Mouse (Mus musculus) embryonic facial prominence, embryonic 13.5 days (tissue): Measurements from ENCODE around the gene Sec16a. TPM values are rescaled to one million over a fixed set of nuclear protein-coding genes. Genes with fewer than 3 reads are reported as not detected.

Experiments
- ATAC-seq: fragments of 200-750 bp; cut with Nextera tagmentation; 2 replicates; pipeline ENCODE4 v1.8.0; 2017; ENCODE audit warnings: low read depth; ENCODE audit not compliant: insufficient number of reproducible peaks, insufficient read depth, low FRiP score, low TSS enrichment
- H3K27ac ChIP-seq: fragments of 300-500 bp; sonication (generic); 2 replicates; pipeline ENCODE4 v1.5.1; 2015; ENCODE audit warnings: moderate library complexity, mild to moderate bottlenecking, inconsistent platforms
- H3K27me3 ChIP-seq: fragments of 300-500 bp; sonication (generic); 2 replicates; pipeline ENCODE4 v1.6.1; 2015; ENCODE audit warnings: mild to moderate bottlenecking, inconsistent platforms
- H3K36me3 ChIP-seq: fragments of 300-500 bp; sonication (generic); 2 replicates; pipeline ENCODE4 v1.6.1; 2015; ENCODE audit warnings: mild to moderate bottlenecking, inconsistent platforms
- H3K4me1 ChIP-seq: fragments of 300-500 bp; sonication (generic); 2 replicates; pipeline ENCODE4 v1.6.1; 2015; ENCODE audit warnings: inconsistent platforms
- H3K4me2 ChIP-seq: fragments of 300-500 bp; sonication (generic); 2 replicates; pipeline ENCODE4 v1.6.1; 2015; ENCODE audit warnings: moderate library complexity, mild to moderate bottlenecking, inconsistent platforms
- H3K4me3 ChIP-seq: fragments of 300-500 bp; sonication (generic); 2 replicates; pipeline ENCODE4 v1.5.1; 2015; ENCODE audit warnings: mild to moderate bottlenecking, inconsistent platforms
- H3K9ac ChIP-seq: fragments of 300-500 bp; sonication (generic); 2 replicates; pipeline ENCODE4 v1.6.1; 2015; ENCODE audit warnings: mild to moderate bottlenecking, inconsistent platforms
- H3K9me3 ChIP-seq: fragments of 300-500 bp; sonication (generic); 2 replicates; pipeline ENCODE4 v1.6.1; 2016; ENCODE audit warnings: inconsistent platforms
- WGBS: fragments of 180-500 bp; shearing (Covaris S2); methylation state at CpG from one replicate; pipeline ENCODE4 v1.1.7; 2015; ENCODE audit warnings: mixed read lengths; 5-methylcytosine and 5-hydroxymethylcytosine counted together
- polyA plus RNA-seq: library from polyadenylated mRNA; unstranded; fragments of >200 nt; fragmentation: Nextera tagmentation; extraction: Ambion mirVana; gene quantifications from 2 replicates; pipeline ENCODE4 v1.2.1, GENCODE M21; 2015

Sec16a gene
- polyA plus RNA-seq, 1 experiment from 2014 or later, result 22.7 TPM

DNA sequence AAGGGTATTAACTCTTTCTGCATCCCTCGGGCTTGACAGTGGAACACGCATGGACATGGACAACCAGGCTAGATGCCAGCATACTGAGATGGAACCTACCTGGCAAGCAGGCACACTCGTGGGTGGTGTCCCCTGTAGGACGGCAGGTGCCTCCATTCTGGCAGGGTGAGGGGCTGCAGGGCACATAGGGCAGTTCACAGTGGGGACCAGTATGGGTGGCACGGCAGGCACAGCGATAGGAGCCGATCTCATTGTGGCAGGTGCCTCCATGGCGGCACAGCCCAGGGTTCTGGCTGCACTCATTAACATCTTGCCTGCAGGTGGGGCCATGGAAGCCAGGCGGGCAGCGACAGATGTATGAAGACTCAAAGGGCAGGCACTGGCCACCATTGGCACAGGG, 39.2 kb upstream of the Sec16a start:
- Histone ChIP-seq H3K4me1 (peaks cover 61% of the 10 kb centered on the region), H3K27ac (no peak overlapping the region), H3K36me3 (peaks cover 57% of the 10 kb centered on the region), H3K9me3 (no peaks in the 10 kb centered on the region), H3K27me3 (no peaks in the 10 kb centered on the region), H3K9ac (no peak overlapping the region), H3K4me3 (no peak overlapping the region), H3K4me2 (no peak overlapping the region)
- no peak for ATAC-seq
- 84% methylated on average over 10 of the region's 10 CpGs for WGBS

DNA sequence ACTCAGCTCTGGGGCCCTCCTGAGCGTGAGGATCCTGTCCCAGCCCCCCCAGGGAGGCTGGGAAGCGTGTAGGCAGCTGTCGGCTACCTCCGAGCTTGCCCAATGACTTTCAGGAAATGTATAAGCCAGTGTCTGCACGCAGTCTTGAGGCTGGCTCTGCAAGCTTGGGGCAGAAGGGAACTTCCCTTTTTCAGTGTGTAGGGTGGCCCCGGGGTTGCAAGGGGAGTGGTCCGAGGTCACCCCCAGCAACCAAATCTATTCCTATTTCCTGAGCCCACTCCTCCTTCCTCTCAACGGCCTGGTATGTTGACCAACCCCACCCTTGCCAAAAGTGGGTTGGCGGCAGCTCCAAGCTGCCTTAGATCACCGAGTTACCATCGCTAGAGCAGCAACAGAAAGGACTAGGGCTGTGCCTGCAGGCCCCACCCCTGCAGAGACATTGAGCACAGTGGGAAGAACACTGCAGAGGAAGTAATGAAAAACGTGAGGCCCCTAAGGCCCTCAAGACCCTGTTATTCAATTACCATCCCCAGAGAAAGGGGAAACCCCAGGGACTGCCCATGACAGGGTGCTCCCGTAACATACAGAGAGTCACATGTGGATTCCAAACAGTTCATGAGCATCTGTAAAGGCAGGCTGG, 38.3 kb upstream of the Sec16a start:
- Histone ChIP-seq H3K27ac (no peak overlapping the region), H3K4me3 (no peak overlapping the region), H3K9ac (no peak overlapping the region), H3K36me3 (peaks cover 65% of the 10 kb centered on the region), H3K4me2 (no peak overlapping the region), H3K9me3 (no peaks in the 10 kb centered on the region), H3K4me1 (peaks cover 53% of the 10 kb centered on the region), H3K27me3 (no peaks in the 10 kb centered on the region)
- WGBS, result 54% methylated on average over 13 of the region's 13 CpGs
- ATAC-seq, result no peak

DNA sequence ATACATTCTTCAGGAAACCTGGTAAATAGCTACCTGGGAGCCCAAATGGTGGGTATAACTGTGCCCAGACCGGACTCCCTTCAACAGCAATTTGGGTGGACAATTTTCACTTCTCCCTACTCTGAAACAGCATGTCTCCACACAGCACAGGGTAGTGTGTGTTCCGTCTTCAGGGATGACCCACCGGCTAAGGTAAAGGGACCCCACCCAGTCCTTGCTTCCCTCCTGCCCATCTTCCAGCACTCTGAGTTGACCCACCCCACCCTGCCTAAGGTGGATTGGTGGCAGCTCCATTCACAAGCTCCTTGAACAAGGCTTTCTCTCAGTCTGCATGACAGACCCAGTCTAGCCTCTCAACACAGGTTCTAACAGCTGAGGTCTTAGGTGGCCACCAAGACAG, 37.8 kb upstream of the Sec16a start:
- H3K27me3 ChIP-seq, result no peaks in the 10 kb centered on the region
- H3K36me3 ChIP-seq, result peaks cover 70% of the 10 kb centered on the region
- WGBS, result 94% methylated on average over 3 of the region's 3 CpGs
- no peak overlapping the region for H3K27ac ChIP-seq
- H3K9me3 ChIP-seq, result no peaks in the 10 kb centered on the region
- ATAC-seq, result no peak
- H3K4me1 ChIP-seq, result peaks cover 48% of the 10 kb centered on the region
- no peak overlapping the region for H3K4me3 ChIP-seq
- H3K9ac ChIP-seq, result no peak overlapping the region
- H3K4me2 ChIP-seq, result no peak overlapping the region

DNA sequence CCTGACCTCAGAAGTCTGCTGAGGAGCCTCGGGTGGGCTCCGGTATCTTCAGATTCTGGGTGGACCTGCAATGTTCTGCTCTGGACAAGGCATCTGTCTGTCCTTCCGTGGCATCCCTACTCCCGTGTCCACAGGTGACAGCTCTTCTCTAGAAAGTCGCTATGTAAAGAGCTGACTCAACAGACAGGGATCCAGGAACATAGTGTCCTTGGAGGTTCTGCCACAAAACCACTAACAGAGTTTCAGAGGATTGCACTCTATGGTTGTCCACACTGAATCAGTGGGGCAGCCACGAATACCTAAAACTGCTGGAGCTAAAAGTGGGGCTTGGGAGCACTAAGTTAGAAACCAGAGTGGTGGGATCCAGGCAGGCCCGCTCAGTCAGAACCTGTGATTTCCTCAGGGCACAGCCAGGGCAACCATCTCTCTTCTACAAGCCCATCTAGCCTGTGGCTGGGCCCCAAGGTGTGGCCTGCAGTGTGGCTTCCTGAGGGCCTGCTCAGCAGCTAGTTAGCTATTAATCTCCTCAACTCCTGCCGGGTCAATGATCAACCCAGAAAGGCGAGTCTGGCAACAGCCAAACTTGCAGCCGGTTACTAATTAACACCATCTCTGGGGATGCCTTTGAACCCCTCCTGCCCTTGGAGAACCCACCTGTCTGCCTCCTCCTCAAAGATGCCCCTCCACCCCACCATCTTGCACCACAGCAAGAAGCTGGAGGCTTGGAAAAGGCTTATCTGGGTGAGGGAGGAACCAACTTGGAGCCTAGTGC, 36.9 kb upstream of the Sec16a start:
- no peak overlapping the region for H3K4me3 ChIP-seq
- H3K9me3 ChIP-seq, result no peaks in the 10 kb centered on the region
- H3K27me3 ChIP-seq, result no peaks in the 10 kb centered on the region
- peaks cover 39% of the 10 kb centered on the region for H3K4me1 ChIP-seq
- H3K9ac ChIP-seq, result no peak overlapping the region
- peaks cover 79% of the 10 kb centered on the region for H3K36me3 ChIP-seq
- H3K27ac ChIP-seq, result no peak overlapping the region
- no peak for ATAC-seq
- no peak overlapping the region for H3K4me2 ChIP-seq
- 77% methylated on average over 10 of the region's 10 CpGs for WGBS

DNA sequence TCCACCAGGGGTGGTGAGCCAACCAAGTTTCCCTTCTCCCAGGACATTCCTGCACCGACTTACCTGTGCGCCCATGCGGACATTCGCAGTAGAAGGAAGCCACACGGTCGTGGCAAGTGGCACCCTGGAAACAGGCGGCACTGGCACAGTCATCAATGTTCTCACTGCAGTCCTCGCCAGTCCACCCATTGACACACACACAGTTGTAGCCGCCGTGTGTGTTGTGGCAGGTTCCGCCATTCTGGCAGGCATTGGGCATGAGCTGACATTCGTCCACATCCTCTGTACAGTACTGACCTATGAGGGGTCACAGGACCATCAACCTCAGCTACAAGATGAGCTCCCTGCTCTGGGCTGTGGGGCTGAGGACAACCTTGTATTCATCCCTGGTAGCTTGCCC, 35.9 kb upstream of the Sec16a start:
- no peak overlapping the region for H3K4me3 ChIP-seq
- H3K36me3 ChIP-seq, result peaks cover 89% of the 10 kb centered on the region
- H3K27ac ChIP-seq, result no peak overlapping the region
- no peaks in the 10 kb centered on the region for H3K27me3 ChIP-seq
- 94% methylated on average over 12 of the region's 12 CpGs for WGBS
- H3K4me2 ChIP-seq, result no peak overlapping the region
- H3K9ac ChIP-seq, result no peak overlapping the region
- ATAC-seq, result no peak
- H3K9me3 ChIP-seq, result no peaks in the 10 kb centered on the region
- H3K4me1 ChIP-seq, result peaks cover 29% of the 10 kb centered on the region

DNA sequence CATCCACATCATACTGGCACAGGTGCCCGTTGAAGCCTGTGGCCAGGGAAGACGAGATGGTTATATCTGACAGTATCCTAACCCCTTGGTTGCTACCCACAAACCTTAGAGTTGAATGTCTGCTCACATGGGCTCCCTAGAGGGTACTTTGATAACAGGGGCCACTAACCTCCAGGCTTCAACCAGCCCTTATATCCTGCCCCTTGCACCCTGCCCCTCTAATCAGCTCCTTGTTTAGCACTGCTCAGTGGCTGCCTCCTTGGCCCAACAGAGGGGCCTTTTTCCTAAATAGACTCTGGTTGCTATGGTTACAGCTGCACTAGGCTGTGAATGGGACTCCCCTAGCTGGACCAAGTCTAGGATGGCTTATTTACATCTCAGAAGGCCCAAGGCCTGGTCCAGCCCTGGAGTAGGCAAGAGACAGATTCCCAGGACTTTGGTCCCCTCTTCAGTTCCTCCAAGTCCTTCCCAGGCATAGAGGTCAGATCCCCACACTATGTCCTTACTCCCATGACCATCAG, 33.7 kb upstream of the Sec16a start:
- WGBS, result 88% methylated on average over 2 of the region's 2 CpGs

DNA sequence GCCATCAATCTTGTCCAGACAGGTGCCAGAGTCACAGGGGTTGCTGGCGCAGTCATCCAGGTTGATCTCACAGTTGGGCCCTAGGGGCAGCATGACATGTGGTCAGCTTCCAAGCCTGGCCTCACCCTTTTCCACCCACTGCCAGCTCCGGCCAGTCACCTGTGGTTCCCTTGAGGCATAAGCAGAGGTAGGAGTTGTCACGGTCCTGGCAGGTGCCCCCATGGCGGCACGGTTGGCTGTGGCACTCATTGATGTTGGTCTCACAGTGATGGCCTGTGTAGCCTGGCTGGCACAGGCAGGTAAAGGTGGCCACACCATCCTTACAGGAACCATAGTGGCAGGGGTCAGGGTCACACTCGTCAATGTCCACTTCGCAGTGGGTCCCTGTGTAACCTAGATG, 32.9 kb upstream of the Sec16a start:
- no peak overlapping the region for H3K27ac ChIP-seq
- H3K36me3 ChIP-seq, result peaks cover 91% of the 10 kb centered on the region
- no peak for ATAC-seq
- H3K4me3 ChIP-seq, result no peak overlapping the region
- H3K4me1 ChIP-seq, result peaks cover 4% of the 10 kb centered on the region; the same call in 1 of the 2 replicates
- 94% methylated on average over 7 of the region's 7 CpGs for WGBS
- H3K9me3 ChIP-seq, result no peaks in the 10 kb centered on the region
- H3K27me3 ChIP-seq, result no peaks in the 10 kb centered on the region
- H3K4me2 ChIP-seq, result no peak overlapping the region
- H3K9ac ChIP-seq, result no peak overlapping the region

More for the DNA sequence above, 33.7 kb upstream of the Sec16a start:
- no peak overlapping the region for H3K9ac ChIP-seq
- H3K4me1 ChIP-seq, result peaks cover 12% of the 10 kb centered on the region
- no peak overlapping the region for H3K4me2 ChIP-seq
- ATAC-seq, result no peak
- H3K9me3 ChIP-seq, result no peaks in the 10 kb centered on the region
- no peaks in the 10 kb centered on the region for H3K27me3 ChIP-seq
- no peak overlapping the region for H3K4me3 ChIP-seq
- H3K27ac ChIP-seq, result no peak overlapping the region
- H3K36me3 ChIP-seq, result peaks cover 91% of the 10 kb centered on the region

DNA sequence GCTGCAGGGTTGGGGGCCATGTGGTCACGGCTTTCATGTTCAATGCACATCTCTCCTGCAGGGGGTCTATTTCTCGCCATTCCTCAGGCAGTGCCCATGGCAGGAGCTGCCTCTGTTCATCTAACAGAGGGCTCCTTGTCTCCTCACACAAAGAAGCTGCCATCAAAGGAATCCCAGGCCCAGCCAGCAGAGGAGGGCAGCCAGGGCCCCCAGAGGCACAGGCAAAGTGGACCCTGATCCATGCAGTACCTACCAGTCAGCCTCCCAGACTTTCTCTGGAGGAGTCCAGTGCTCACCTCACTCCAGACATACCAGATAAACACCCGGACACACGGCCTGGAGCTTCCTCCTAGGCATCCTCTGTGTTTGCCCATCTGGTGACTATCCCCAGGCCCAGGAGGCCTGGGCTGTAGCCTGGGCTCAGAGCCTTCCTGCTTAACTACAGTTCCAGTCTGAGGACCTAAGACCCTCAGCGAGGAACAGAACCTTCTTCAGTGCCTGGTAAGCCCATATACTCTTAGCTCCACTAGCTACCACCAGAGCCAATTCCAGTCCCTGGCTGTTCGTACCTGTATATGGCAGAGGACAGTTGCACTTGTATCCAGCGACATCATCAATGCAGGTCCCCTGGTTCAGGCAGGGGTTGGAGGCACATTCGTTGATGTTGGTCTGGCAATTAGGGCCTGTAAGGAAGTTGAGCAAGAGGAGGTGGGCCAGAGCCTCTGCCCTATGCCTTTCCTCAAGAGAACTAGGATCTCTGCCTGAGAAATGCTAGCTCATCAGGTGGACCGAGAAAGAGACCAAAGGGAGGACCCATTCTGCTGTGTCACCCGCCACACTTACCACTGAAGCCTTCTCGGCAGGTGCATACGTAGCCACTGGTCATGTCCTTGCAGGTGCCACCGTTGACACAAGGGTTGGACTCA, 30.8 kb upstream of the Sec16a start:
- peak overlapping the region; percentile 9 for H3K27ac ChIP-seq
- no peaks in the 10 kb centered on the region for H3K9me3 ChIP-seq
- no peaks in the 10 kb centered on the region for H3K4me1 ChIP-seq
- no peak for ATAC-seq
- H3K9ac ChIP-seq, result peak overlapping the region; percentile 49; the same call in 1 of the 2 replicates
- no peak overlapping the region for H3K4me3 ChIP-seq
- H3K27me3 ChIP-seq, result no peaks in the 10 kb centered on the region
- H3K36me3 ChIP-seq, result peaks cover 95% of the 10 kb centered on the region
- WGBS, result 77% methylated on average over 13 of the region's 13 CpGs
- H3K4me2 ChIP-seq, result no peak overlapping the region

DNA sequence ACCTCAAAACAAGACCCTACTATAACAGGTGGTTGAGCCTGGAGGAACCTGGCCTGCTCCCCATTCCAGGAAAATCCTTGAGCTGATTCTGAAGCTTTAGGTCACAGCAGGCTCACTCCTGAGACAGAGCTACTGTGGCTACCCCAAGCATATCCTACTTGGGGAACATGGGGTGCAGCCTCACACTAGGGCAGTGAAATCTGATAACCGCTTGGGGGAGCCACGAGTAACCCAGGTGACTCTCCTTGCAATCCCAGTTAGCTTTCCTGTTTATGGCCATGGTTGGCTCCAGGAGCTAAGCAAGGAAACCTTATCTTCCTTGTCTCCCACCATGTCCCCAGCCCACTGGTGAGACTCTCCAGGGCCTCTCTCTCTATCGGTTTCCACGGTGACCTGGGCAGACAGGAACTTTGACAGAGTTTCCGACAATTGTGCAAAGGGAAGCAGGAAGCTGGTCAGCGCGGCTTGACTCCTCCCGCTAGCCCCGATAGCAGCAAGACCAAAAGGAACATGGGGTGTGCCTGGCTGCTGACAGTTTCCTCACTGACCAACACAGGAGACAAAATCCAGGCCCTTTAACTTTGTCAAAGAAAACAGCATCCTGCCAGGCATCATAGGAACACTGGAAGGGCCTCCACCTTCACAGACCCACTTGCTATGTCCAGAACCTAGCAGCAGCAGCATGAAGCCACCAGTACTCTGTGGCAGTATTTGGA, 29.9 kb upstream of the Sec16a start:
- H3K9ac ChIP-seq, result no peak overlapping the region
- no peak overlapping the region for H3K4me3 ChIP-seq
- no peaks in the 10 kb centered on the region for H3K4me1 ChIP-seq
- 45% methylated on average over 9 of the region's 9 CpGs for WGBS
- no peak overlapping the region for H3K4me2 ChIP-seq
- no peak for ATAC-seq
- H3K27me3 ChIP-seq, result no peaks in the 10 kb centered on the region
- no peaks in the 10 kb centered on the region for H3K9me3 ChIP-seq
- peak overlapping the region; percentile 9 for H3K27ac ChIP-seq
- H3K36me3 ChIP-seq, result peaks cover 95% of the 10 kb centered on the region

DNA sequence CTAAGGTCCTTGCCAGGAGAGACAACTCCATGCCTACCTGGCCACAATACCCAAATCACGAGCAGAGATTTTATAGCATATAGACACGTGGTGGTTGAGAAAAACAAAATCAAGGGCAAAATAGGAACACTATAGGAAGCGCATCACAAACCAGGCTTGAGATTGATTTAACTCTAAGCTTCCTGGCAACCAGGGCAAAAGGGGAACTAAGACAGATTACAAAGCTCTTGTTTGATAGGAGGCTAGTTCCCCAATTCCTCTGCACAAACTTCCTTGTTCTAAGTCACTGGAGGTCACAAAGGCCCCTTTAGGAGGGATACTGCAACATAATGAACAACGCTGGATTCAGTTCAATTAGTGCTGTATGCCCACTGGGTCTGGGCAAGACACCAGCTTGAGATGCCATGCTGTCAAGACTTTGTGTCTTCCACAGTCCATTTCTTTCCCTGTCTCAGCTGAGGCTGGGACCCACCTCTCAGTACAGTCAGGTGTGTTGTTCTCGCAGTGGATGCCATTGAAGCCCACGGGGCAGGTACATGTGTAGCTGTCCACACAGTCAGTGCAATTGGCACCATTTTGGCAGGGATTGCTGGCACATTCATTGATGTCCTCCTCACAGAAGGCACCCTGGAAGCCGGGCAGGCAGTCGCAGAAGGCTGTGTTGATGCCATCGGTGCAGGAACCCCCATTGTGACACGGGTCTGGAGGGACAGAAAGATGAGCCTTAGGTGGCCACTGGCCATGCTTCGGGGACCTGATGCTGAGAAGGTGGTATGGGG, 27.5 kb upstream of the Sec16a start:
- Histone ChIP-seq H3K9ac (no peak overlapping the region), H3K27ac (no peak overlapping the region), H3K36me3 (peaks cover 95% of the 10 kb centered on the region), H3K4me2 (no peak overlapping the region), H3K4me3 (no peak overlapping the region), H3K4me1 (no peaks in the 10 kb centered on the region), H3K9me3 (no peaks in the 10 kb centered on the region), H3K27me3 (no peaks in the 10 kb centered on the region)
- no peak for ATAC-seq
- 90% methylated on average over 11 of the region's 11 CpGs for WGBS
